Mouse (Mus musculus): ENCODE results near the gene Ntan1. TPM values are rescaled to one million over a fixed set of nuclear protein-coding genes. Genes with fewer than 3 reads are reported as not detected.

Ntan1 gene
- total RNA-seq, 2 experiments from 2014 or later = 91.3 to 94.8 TPM

- no peak for DNase-seq (ENCODE audit: low spot score in 2 of 2)
These were observed 11.8 kb downstream of the Ntan1 start for GRCm38 (mm10) chr16:13830444-13830843.

- DNase-seq (ENCODE audit: low spot score in 2 of 2) = no peak
These were observed 13.0 kb downstream of the Ntan1 start for GRCm38 (mm10) chr16:13831606-13832005.

GRCm38 (mm10) chr16:13834382-13834781, 15.7 kb downstream of the Ntan1 start:
- no peak for DNase-seq (ENCODE audit: low spot score in 2 of 2)

- no peak for DNase-seq (ENCODE audit: low spot score in 2 of 2)
These were observed 21.4 kb downstream of the Ntan1 start for GRCm38 (mm10) chr16:13840056-13840455.

GRCm38 (mm10) chr16:13840956-13841355, 22.3 kb downstream of the Ntan1 start:
- no peak for DNase-seq (ENCODE audit: low spot score in 2 of 2)

- DNase-seq (ENCODE audit: low spot score in 2 of 2) = no peak
These were observed 26.4 kb downstream of the Ntan1 start for GRCm38 (mm10) chr16:13845031-13845430.

- DNase-seq (ENCODE audit: low spot score in 2 of 2) = no peak
These were observed 28.0 kb downstream of the Ntan1 start for GRCm38 (mm10) chr16:13846675-13847074.

- DNase-seq (ENCODE audit: low spot score in 2 of 2) = no peak
These were observed 29.7 kb downstream of the Ntan1 start for GRCm38 (mm10) chr16:13848310-13848709.

- DNase-seq (ENCODE audit: low spot score in 2 of 2) = no peak
These were observed 32.8 kb downstream of the Ntan1 start for GRCm38 (mm10) chr16:13851446-13851845.

GRCm38 (mm10) chr16:13853886-13854285, 35.2 kb downstream of the Ntan1 start:
- DNase-seq (ENCODE audit: low spot score in 2 of 2) = no peak

- no peak for DNase-seq (ENCODE audit: low spot score in 2 of 2)
These were observed 47.4 kb downstream of the Ntan1 start for GRCm38 (mm10) chr16:13866076-13866475.

GRCm38 (mm10) chr16:13866616-13867015, 48.0 kb downstream of the Ntan1 start:
- DNase-seq (ENCODE audit: low spot score in 2 of 2) = no peak

GRCm38 (mm10) chr16:13867406-13867805, 48.8 kb downstream of the Ntan1 start:
- peak; percentile 19 to 34 for DNase-seq (ENCODE audit: low spot score in 2 of 2)

GRCm38 (mm10) chr16:13867910-13868514, 49.4 kb downstream of the Ntan1 start:
- DNase-seq (ENCODE audit: low spot score in 2 of 2) = peak; percentile 21 to 29

- DNase-seq (ENCODE audit: low spot score in 2 of 2) = no peak
These were observed 56.8 kb downstream of the Ntan1 start for GRCm38 (mm10) chr16:13875483-13875882.

- DNase-seq (ENCODE audit: low spot score in 2 of 2) = no peak
These were observed 64.6 kb downstream of the Ntan1 start for GRCm38 (mm10) chr16:13883094-13883774.

Small RNA genes lying within 50 kb of the gene (microRNA-seq; reads per million reads assigned to microRNA genes)
- gene Gm27734 = 0 reads per million in 2 experiments

Other genes starting within 250 kb of the Ntan1 start
- 10 to 100 TPM; 30.9 to 33.0 TPM for gene Parn, start 150.7 kb upstream of the Ntan1 start, total RNA-seq (2021)
- gene Bfar, start 147.0 kb upstream of the Ntan1 start, total RNA-seq (2021) = 10 to 100 TPM; 38.8 to 39.5 TPM
- 1 to 10 TPM; 4.2 to 4.8 TPM for gene 3110001I22Rik, start 146.9 kb upstream of the Ntan1 start, total RNA-seq (2021)
- not detected for gene Pla2g10, start 87.9 kb upstream of the Ntan1 start, total RNA-seq (2021)
- 10 to 100 TPM; 44.8 to 46.5 TPM for gene Rrn3, start 38.1 kb upstream of the Ntan1 start, total RNA-seq (2021)
- 10 to 100 TPM; 77.4 to 84.8 TPM for gene Pdxdc1, start 84.3 kb downstream of the Ntan1 start, total RNA-seq (2021)
- 10 to 100 TPM; 73.7 to 74.7 TPM for gene Mpv17l, start 84.3 kb downstream of the Ntan1 start, total RNA-seq (2021)
- gene 2900011O08Rik, start 167.8 kb downstream of the Ntan1 start, total RNA-seq (2021) = 100 to 1,000 TPM; 271 to 281 TPM
- gene Ifitm7, start 168.0 kb downstream of the Ntan1 start, total RNA-seq (2021) = 1 to 10 TPM; 1.4 to 1.7 TPM

All from layer of hippocampus, postnatal 10 days (tissue).